Mouse (Mus musculus): Measurements from ENCODE around the gene N4bp3. TPM values are rescaled to one million over a fixed set of nuclear protein-coding genes. Genes with fewer than 3 reads are reported as not detected.

The N4bp3 gene
- total RNA-seq (2012; rRNA removed) (19.7 and 21.2 TPM in 2 replicates), total RNA-seq (2014; rRNA removed) (17.8 and 19.1 TPM in 2 replicates), polyA plus RNA-seq (2012; ENCODE audit: insufficient read length, low read depth) (22.1 and 25.4 TPM in 2 replicates)

DNA sequence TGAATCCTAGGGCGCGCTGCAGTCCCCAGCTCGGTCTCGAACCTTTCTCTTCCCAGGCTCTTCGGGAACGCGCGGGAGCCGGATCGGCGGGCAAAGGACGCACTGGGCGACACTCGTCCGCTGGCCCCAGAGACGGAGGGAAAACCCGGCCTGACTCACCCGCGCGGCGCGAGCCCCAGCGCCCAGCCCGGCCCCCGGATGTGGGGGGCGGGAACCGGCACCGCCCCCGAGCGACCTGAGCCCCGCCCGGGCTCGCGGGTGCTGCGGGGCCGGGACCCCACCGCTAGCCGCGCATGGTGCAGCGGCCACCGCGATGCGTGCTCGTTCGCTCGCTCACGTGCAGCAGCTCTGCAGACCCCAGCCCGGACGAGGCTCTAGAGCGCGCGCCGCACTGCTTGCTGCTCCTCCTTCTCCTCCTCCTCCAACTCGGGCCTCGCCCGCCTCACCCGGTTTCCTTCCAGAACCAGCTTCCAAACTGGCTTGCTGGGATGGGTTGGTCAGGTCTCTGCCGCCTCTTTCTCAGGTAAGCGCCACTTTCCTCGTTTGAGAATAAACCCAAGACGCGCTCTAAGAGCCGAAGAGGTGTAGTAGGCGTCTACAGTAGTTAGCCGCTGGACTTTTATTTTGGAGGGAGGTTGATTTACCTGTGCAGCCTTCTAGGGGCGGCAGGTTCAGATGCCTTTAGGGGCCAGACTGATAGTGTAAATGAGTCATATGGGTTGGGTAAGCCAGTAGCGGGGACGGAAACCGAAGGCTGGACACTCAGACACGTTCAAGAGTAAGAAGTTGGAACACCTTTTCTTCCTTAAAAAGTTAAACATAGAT lies at the start of gene N4bp3, which contains the start of gene D930048N14Rik:
Gene N4bp3 (minus strand): TSS at position 152 of the 825 bp plus-strand sequence.
Gene D930048N14Rik (plus strand): TSS at position 264 of the 825 bp plus-strand sequence.
- no peaks in the 10 kb centered on the region for H3K27me3 ChIP-seq (replicated peaks)
- H3K9me3 ChIP-seq (replicated peaks; ENCODE audit: low read length): peaks cover 8% of the 10 kb centered on the region
- peaks cover 25 to 42% of the 10 kb centered on the region in 2 experiments for H3K4me1 ChIP-seq (ENCODE audit: control insufficient read depth in 1 of 2, insufficient read depth in 2 of 2)
- peaks cover 3 to 26% of the 10 kb centered on the region in 2 experiments for H3K36me3 ChIP-seq (replicated peaks in 1 of 2; ENCODE audit: control insufficient read depth in 1 of 2, insufficient read depth in 1 of 2, low read length in 1 of 2)
- dilution Hi-C loops (cut with MboI; ENCODE audit: extremely low pct_ligation_motif_present, extremely low pct_unique_long_range_greater_than_20kb, low sequenced_read_pairs) (no loop called here), in situ Hi-C loops (cut with MboI; ENCODE audit: low pct_ligation_motif_present, low pct_unique_long_range_greater_than_20kb, low sequenced_read_pairs) (no loop called here)
- H3K9ac ChIP-seq (ENCODE audit: insufficient read depth, low read depth): peak within 1 kb of the TSS; percentile 61
- TF ChIP-seq ZMIZ1 (IDR thresholded peaks at IDR 0.05; ENCODE audit: low read depth, low read length) (no peak), SMC3 (IDR thresholded peaks at IDR 0.05; ENCODE audit: low read depth, low read length) (no peak), MXI1 (IDR thresholded peaks at IDR 0.05; ENCODE audit: low read depth, low read length) (peak; percentile 90), BHLHE40 (IDR thresholded peaks at IDR 0.05; ENCODE audit: low read depth, low read length) (peak; percentile 90), IRF4 (IDR thresholded peaks at IDR 0.05; ENCODE audit: low read depth, low read length) (peak; percentile 63), MEF2A (IDR thresholded peaks at IDR 0.05; ENCODE audit: borderline replicate concordance, low read depth, low read length) (peak; percentile 69; the same call in 1 of the 2 replicates), CHD2 (IDR thresholded peaks at IDR 0.05; ENCODE audit: low read length) (no peak), TCF12 (IDR thresholded peaks at IDR 0.05; ENCODE audit: low read depth, low read length) (peak; percentile 85), ETS1 (conservative IDR thresholded peaks at IDR 0.05; ENCODE audit: low read depth, low read length) (no peak), ZKSCAN1 (IDR thresholded peaks at IDR 0.05; ENCODE audit: borderline replicate concordance, low read depth, low read length) (no peak), POLR2A (IDR thresholded peaks at IDR 0.05; ENCODE audit: low read depth, low read length) (peak; percentile 77; the same call in 1 of the 2 replicates), HCFC1 (IDR thresholded peaks at IDR 0.05; ENCODE audit: low read depth, low read length) (peak; percentile 43), ZC3H11A (IDR thresholded peaks at IDR 0.05; ENCODE audit: low read depth, low read length) (no peak), EP300 (IDR thresholded peaks at IDR 0.05; ENCODE audit: low read length) (no peak), KAT2A (IDR thresholded peaks at IDR 0.05; ENCODE audit: insufficient replicate concordance, low read length) (0 out of 2 replicates have a peak, but pooled peaks have one; percentile 60), NELFE (IDR thresholded peaks at IDR 0.05; ENCODE audit: low read depth, low read length) (peak; percentile 68), NRF1 (IDR thresholded peaks at IDR 0.05; ENCODE audit: low read depth, low read length) (peak; percentile 47; the same call in 1 of the 2 replicates), MYC (IDR thresholded peaks at IDR 0.05; ENCODE audit: low read depth, low read length) (peak; percentile 40; the same call in 1 of the 2 replicates), RCOR1 (conservative IDR thresholded peaks at IDR 0.05; ENCODE audit: low read depth, low read length) (no peak), MAZ (IDR thresholded peaks at IDR 0.05; ENCODE audit: low read depth, low read length) (peak; percentile 86; the same call in 1 of the 2 replicates), SIN3A (IDR thresholded peaks at IDR 0.05; ENCODE audit: low read length) (peak; percentile 69), JUN (IDR thresholded peaks at IDR 0.05; ENCODE audit: insufficient read depth, low read depth, low read length) (no peak), USF1 (IDR thresholded peaks at IDR 0.05; ENCODE audit: low read depth, low read length) (no peak)
- peaks cover 6% of the 10 kb centered on the region; the same call in 1 of the 2 replicates for H3K79me2 ChIP-seq (replicated peaks; ENCODE audit: control insufficient read depth, extremely low read depth, insufficient read depth, poor library complexity, severe bottlenecking)
- peak within 1 kb of the TSS; percentile 80 to 99 (median 80) for H3K4me3 ChIP-seq (replicated peaks in 1 of 3; ENCODE audit: low read depth in 2 of 3, low read length in 2 of 3, poor library complexity in 1 of 3)
- peak within 1 kb of the TSS; percentile 67 for H3K4me2 ChIP-seq (ENCODE audit: insufficient read depth, low read depth, poor library complexity, severe bottlenecking)
- DNase-seq (ENCODE audit: extremely low read depth): peak; percentile 61
- H3K27ac ChIP-seq (ENCODE audit: insufficient read depth, low read depth): peak within 1 kb of the TSS; percentile 12; the same call in 1 of the 2 replicates
